Mouse (Mus musculus) limb, embryonic 10.5 days (tissue): ENCODE results near the gene Prr7. TPM values are rescaled to one million over a fixed set of nuclear protein-coding genes. Genes with fewer than 3 reads are reported as not detected.
A peak's percentile ranks its signal among the peaks of the same experiment; 100 is the strongest.

ENCODE experiments used
- DNase-seq: peaks from one replicate; pipeline ENCODE4 v3.0.0-alpha.2; 2017; ENCODE audit warnings: low spot score
- H3K27ac ChIP-seq: fragments of 300-500 bp; sonication (generic); 2 replicates; pipeline ENCODE4 v1.5.1; 2016; ENCODE audit warnings: mild to moderate bottlenecking
- H3K27me3 ChIP-seq: fragments of 300-500 bp; sonication (generic); 2 replicates; pipeline ENCODE4 v1.6.1; 2016; ENCODE audit warnings: low read depth, mild to moderate bottlenecking; ENCODE audit not compliant: poor library complexity, severe bottlenecking
- H3K36me3 ChIP-seq: fragments of 300-500 bp; sonication (generic); 2 replicates; pipeline ENCODE4 v1.6.1; 2016; ENCODE audit warnings: mild to moderate bottlenecking, moderate library complexity
- H3K4me1 ChIP-seq: fragments of 300-500 bp; sonication (generic); 2 replicates; pipeline ENCODE4 v1.6.1; 2016
- H3K4me3 ChIP-seq: fragments of 300-500 bp; sonication (generic); 2 replicates; pipeline ENCODE4 v1.5.1; 2016; ENCODE audit warnings: mild to moderate bottlenecking, moderate library complexity
- H3K9me3 ChIP-seq: fragments of 300-500 bp; sonication (generic); replicated peaks from 2 replicates; pipeline ENCODE4 v1.6.1; 2016; ENCODE audit warnings: mild to moderate bottlenecking
- WGBS: fragments of 180-500 bp; shearing (Covaris S2); methylation state at CpG from one replicate; pipeline ENCODE4 v1.1.7; 2016; 5-methylcytosine and 5-hydroxymethylcytosine counted together
- polyA plus RNA-seq: library from polyadenylated mRNA; unstranded; fragments of >200 nt; fragmentation: Nextera tagmentation; extraction: Ambion mirVana; gene quantifications from 2 replicates; pipeline ENCODE4 v1.2.1, GENCODE M21; 2016

The Prr7 gene
- polyA plus RNA-seq, 1 experiment from 2014 or later, result 0.34 TPM

DNA sequence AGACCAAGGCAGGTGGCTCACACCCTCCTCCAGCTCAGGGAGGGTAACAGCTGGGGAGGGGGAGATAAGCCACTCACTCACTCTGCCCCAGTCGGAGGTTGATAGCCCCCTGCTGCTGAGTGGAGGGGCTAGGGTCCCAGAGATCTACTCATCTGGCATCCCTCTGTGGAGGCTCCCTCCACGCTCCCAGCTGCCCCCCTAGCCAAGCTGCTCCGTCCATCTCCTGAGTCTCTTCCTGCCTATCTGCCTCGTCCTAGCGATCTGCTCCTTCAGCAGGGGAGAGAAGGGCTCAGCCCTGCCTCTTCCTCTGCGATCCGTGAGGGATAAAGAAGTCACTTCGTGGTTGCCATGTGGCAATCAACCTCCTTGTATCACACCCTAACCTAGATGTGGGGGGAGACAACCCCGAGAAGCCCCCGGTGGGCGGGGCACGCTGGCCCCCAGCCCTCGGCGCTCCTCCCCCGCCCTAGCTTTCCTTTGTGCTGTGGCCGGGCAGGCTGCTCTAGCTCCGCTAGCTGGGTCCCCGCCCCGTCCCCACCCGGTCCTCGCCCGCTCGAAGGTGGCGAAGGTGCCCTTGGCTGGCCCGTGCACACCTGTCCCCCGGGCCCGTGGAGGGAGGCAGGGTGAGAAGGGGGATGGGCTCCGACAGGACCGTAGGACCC lies 23.0 kb downstream of the Prr7 start:
- H3K4me1 ChIP-seq, result peaks cover 56% of the 10 kb centered on the region
- no peaks in the 10 kb centered on the region for H3K27me3 ChIP-seq
- peaks cover 44% of the 10 kb centered on the region for H3K36me3 ChIP-seq
- DNase-seq, result peak; percentile 76
- WGBS, result under 1% methylated on average over 29 of the region's 29 CpGs
- peak overlapping the region; percentile 100 for H3K27ac ChIP-seq
- H3K4me3 ChIP-seq, result peak overlapping the region; percentile 100
- no peaks in the 10 kb centered on the region for H3K9me3 ChIP-seq

DNA sequence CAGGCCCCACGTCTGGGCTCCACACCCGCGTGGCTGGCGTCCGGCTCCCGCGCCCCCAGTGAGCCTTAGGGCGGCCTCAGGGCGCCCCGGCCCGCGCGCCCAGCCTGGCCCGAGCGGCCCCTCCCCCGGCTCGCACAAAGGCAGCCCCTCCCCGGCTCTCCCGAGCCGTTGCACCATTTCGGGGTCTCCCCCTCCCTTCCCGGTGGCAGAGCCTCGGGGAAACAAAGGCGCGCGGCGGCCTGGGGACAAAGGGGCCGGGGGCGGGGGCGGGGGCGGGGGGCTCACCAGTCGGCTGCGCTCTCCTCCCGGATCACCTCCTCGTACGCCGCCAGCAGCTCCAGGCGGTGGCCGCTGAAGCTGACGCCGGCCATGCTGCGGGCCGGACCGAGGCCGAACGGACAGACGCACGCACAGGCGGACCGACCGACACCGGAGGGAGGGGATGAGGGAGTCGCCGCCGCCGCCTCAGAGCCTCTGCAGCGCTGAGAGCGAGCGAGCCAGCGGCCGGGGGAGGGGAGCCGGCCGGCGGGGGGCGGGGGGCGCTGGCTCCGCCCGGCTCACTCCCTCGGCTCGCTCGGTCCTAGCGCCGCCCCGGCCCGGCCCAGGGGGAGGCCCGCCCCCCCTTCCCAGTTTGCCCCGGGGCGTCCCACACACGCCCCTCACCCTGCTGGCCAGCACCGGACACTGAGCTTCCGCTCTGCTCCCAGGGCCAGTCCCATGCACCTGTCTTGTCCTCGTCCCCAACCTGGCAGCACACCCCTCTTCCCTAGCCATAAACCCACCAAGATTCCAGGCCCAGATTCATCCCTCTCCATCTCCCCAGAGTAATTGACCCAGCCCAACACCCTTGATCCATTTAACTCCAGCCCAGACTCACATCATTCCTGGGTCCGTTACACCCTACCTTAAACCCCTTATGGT lies 23.8 kb downstream of the Prr7 start, which contains the start of gene Dbn1:
Dbn1 (minus strand) TSS at position 534 of the 921 bp plus-strand sequence.
- H3K27me3 ChIP-seq, result no peaks in the 10 kb centered on the region
- peak; percentile 86 for DNase-seq
- peak within 1 kb of the TSS; percentile 100 for H3K4me3 ChIP-seq
- peaks cover 36% of the 10 kb centered on the region for H3K36me3 ChIP-seq
- H3K9me3 ChIP-seq, result no peaks in the 10 kb centered on the region
- peak within 1 kb of the TSS; percentile 100 for H3K27ac ChIP-seq
- 2% methylated on average over 73 of the region's 83 CpGs for WGBS
- H3K4me1 ChIP-seq, result peaks cover 56% of the 10 kb centered on the region

DNA sequence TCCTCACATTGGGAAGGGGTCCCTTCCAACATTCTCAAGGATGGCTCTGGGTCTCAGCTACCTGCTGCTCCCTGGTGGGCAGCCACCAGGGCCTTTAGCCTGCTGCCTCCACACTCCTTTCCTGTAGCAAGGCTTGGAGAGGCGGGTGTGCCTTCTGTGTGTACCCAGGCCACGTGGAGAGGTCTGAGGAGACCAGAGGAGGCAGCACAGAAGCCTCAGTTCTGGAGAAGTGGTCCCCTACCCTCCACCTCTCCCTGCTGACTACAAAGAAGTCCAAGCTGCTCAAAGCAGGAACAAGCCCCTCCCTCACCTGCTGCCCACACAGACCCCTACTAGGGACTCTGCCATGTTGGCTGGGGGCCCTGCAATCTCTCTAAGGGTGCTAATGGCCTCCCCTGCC lies 30.2 kb downstream of the Prr7 start:
- 20% methylated on average over 2 of the region's 2 CpGs for WGBS
- Histone ChIP-seq H3K4me1 (peaks cover 26% of the 10 kb centered on the region), H3K9me3 (no peaks in the 10 kb centered on the region), H3K36me3 (peaks cover 27% of the 10 kb centered on the region), H3K27ac (no peak overlapping the region), H3K27me3 (peaks cover 10% of the 10 kb centered on the region), H3K4me3 (no peak overlapping the region)
- DNase-seq, result no peak

- no peak for DNase-seq
- Histone ChIP-seq H3K36me3 (peaks cover 34% of the 10 kb centered on the region), H3K4me3 (no peak overlapping the region), H3K27me3 (peaks cover 10% of the 10 kb centered on the region), H3K4me1 (peaks cover 26% of the 10 kb centered on the region), H3K27ac (no peak overlapping the region), H3K9me3 (no peaks in the 10 kb centered on the region)
- WGBS, result 25% methylated on average over 18 of the region's 18 CpGs
These were observed 31.0 kb downstream of the Prr7 start for GRCm38 (mm10) chr13:55494883-55495621.

- peaks cover 26% of the 10 kb centered on the region for H3K4me1 ChIP-seq
- peaks cover 10% of the 10 kb centered on the region for H3K27me3 ChIP-seq
- no peak for DNase-seq
- H3K9me3 ChIP-seq, result no peaks in the 10 kb centered on the region
- WGBS, result 49% methylated on average over 4 of the region's 4 CpGs
- no peak overlapping the region for H3K4me3 ChIP-seq
- H3K27ac ChIP-seq, result no peak overlapping the region
- H3K36me3 ChIP-seq, result peaks cover 40% of the 10 kb centered on the region
These were observed 31.6 kb downstream of the Prr7 start for GRCm38 (mm10) chr13:55495702-55496101.

- 93% methylated on average over 6 of the region's 6 CpGs for WGBS
- peaks cover 50% of the 10 kb centered on the region for H3K36me3 ChIP-seq
- peaks cover 26% of the 10 kb centered on the region for H3K4me1 ChIP-seq
- no peak overlapping the region for H3K27ac ChIP-seq
- H3K9me3 ChIP-seq, result no peaks in the 10 kb centered on the region
- no peak for DNase-seq
- peaks cover 10% of the 10 kb centered on the region for H3K27me3 ChIP-seq
- no peak overlapping the region for H3K4me3 ChIP-seq
These were observed 32.6 kb downstream of the Prr7 start for GRCm38 (mm10) chr13:55496661-55497060.

DNA sequence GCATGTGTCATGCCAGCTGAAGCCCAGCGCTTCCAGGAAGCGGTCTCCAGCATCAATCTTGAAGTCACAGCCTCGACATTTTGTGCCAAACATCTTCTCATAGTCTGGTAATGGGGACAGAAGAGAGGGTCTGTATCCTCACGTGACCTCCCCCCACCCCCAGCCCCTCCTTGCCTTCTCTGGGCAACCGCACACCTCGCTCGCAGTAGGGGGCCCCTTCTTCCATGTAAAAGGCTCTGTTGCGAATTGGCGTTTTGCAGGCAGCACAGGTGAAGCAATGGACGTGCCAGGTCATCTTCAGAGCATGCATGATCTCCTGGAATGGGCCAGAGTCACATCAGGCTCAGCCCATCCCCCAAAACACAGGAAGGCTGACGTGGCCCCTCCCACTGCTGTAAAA lies 34.8 kb downstream of the Prr7 start:
- DNase-seq, result no peak
- peaks cover 6% of the 10 kb centered on the region for H3K27me3 ChIP-seq
- no peak overlapping the region for H3K4me3 ChIP-seq
- peaks cover 26% of the 10 kb centered on the region for H3K4me1 ChIP-seq
- peaks cover 72% of the 10 kb centered on the region for H3K36me3 ChIP-seq
- no peaks in the 10 kb centered on the region for H3K9me3 ChIP-seq
- H3K27ac ChIP-seq, result no peak overlapping the region
- 56% methylated on average over 11 of the region's 11 CpGs for WGBS

DNA sequence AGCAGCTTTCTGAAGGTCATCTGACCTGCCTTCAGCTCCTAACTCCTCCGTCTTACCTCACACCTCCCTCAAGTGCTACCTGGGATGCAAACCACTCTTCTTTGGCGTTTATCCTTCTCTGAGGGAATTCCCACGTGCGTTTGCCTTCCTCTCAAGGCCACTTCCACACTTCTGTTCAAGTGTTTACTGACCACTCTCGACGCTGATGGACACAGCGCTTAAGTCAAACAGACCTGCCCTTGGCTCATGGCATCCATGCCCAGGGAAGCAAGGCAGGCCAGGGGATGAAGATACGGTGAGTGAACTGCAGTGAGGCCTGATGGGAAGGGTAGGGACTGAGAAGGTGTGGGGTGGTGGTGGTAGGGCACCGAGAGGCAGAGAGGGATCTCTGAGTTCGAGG lies 36.5 kb downstream of the Prr7 start:
- peaks cover 89% of the 10 kb centered on the region for H3K36me3 ChIP-seq
- no peak overlapping the region for H3K27ac ChIP-seq
- no peak overlapping the region for H3K4me3 ChIP-seq
- H3K27me3 ChIP-seq, result no peaks in the 10 kb centered on the region
- peaks cover 12% of the 10 kb centered on the region for H3K4me1 ChIP-seq
- WGBS, result 76% methylated on average over 10 of the region's 10 CpGs
- no peaks in the 10 kb centered on the region for H3K9me3 ChIP-seq
- DNase-seq, result no peak

GRCm38 (mm10) chr13:55502405-55502804 lies 38.3 kb downstream of the Prr7 start:
- Histone ChIP-seq H3K36me3 (peaks cover 98% of the 10 kb centered on the region), H3K4me3 (no peak overlapping the region), H3K27ac (no peak overlapping the region), H3K4me1 (no peaks in the 10 kb centered on the region), H3K27me3 (no peaks in the 10 kb centered on the region), H3K9me3 (no peaks in the 10 kb centered on the region)
- 94% methylated on average over 8 of the region's 8 CpGs for WGBS
- no peak for DNase-seq

DNA sequence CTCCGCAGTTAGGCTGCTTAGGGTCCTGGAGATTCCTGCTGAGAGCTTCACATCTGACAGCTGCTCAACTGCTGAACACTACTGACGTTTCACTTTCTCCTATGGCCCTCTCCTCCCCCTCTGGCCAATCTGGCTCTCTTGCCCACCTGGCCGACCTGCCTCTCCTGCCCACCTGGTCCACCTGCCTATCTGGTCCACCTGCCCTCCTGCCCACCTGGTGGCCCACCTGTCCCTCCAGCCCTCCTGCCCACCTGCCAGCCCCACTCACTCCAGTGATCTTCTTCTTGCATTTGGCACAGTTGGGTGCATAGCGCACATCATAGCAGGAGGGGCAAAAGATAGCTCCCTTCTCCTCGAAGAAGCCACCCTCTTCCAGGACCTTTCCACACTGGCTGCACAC lies 40.3 kb downstream of the Prr7 start:
- no peaks in the 10 kb centered on the region for H3K9me3 ChIP-seq
- H3K36me3 ChIP-seq, result peaks cover 100% of the 10 kb centered on the region
- H3K4me3 ChIP-seq, result no peak overlapping the region
- 87% methylated on average over 5 of the region's 5 CpGs for WGBS
- no peak overlapping the region for H3K27ac ChIP-seq
- DNase-seq, result no peak
- H3K27me3 ChIP-seq, result no peaks in the 10 kb centered on the region
- no peaks in the 10 kb centered on the region for H3K4me1 ChIP-seq

- WGBS, result 95% methylated on average over 9 of the region's 9 CpGs
- peaks cover 100% of the 10 kb centered on the region for H3K36me3 ChIP-seq
- no peak for DNase-seq
These were observed 41.7 kb downstream of the Prr7 start for GRCm38 (mm10) chr13:55505810-55506209.

GRCm38 (mm10) chr13:55506697-55507096 lies 42.6 kb downstream of the Prr7 start:
- Histone ChIP-seq H3K9me3 (no peaks in the 10 kb centered on the region), H3K36me3 (peaks cover 99% of the 10 kb centered on the region), H3K4me1 (peaks cover 20% of the 10 kb centered on the region), H3K27ac (no peak overlapping the region), H3K4me3 (no peak overlapping the region), H3K27me3 (no peaks in the 10 kb centered on the region)
- WGBS, result 96% methylated on average over 10 of the region's 10 CpGs
- DNase-seq, result no peak

More at GRCm38 (mm10) chr13:55505810-55506209, 41.7 kb downstream of the Prr7 start:
- Histone ChIP-seq H3K27me3 (no peaks in the 10 kb centered on the region), H3K4me3 (no peak overlapping the region), H3K9me3 (no peaks in the 10 kb centered on the region), H3K4me1 (peaks cover 11% of the 10 kb centered on the region), H3K27ac (no peak overlapping the region)
